Mouse (Mus musculus) CD4-positive, CD25-positive, alpha-beta regulatory T cell, adult 2 months (primary cell): Measurements from ENCODE around the gene Gm11237.
"Not testable (repeated sequence)": the region's sequence is repeated elsewhere in the genome, so short reads cannot be mapped to it uniquely, and the experiment has no call there.

Experiments used
- DNase-seq: peaks from one replicate; pipeline ENCODE4 v3.0.0-alpha.2; 2012; ENCODE audit warnings: low read depth, low spot score

Gm11237 gene

DNA sequence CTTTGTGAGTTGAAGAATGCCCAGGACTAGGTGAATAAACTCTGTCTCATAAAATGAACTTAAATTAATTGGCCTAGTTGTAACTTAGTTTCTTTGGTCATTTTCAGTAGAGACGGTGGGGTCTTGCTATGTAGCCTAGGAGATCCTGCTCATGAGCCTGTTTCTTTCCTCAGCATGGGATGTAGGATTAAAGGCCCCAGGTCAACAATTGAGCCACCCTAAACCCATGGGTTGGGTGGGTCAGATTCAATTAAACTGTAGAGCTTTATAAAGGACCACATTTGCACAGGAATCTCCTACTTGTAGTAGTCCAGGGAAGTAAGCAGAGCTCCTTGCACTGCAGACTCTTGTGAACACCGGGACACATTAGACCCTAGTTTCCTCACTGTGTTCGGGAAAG is at the start of gene Gm11237:
TSS of gene Gm11237 (plus strand) at position 301 of the 400 bp plus-strand sequence.
- not testable (repeated sequence) for DNase-seq

DNA sequence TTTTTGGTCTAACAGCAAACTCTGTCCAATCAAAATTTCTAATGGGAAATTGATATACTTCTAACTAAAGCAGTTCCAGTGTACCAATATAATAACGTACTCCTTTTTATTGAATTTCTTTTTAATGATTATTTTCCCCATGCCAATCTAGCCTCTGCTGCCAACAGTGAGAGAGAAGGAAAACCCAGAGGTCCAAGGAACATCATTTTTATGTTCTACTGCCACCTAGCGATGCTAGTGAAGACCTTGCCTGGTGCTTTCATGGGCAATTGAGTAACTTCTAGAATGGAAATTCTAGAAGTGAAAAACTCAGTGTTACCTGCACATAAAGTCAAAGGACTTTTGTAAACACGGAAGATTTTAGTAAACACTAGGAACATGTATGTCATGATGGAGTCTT is 23.5 kb upstream of the Gm11237 start:
- DNase-seq: no peak

DNA sequence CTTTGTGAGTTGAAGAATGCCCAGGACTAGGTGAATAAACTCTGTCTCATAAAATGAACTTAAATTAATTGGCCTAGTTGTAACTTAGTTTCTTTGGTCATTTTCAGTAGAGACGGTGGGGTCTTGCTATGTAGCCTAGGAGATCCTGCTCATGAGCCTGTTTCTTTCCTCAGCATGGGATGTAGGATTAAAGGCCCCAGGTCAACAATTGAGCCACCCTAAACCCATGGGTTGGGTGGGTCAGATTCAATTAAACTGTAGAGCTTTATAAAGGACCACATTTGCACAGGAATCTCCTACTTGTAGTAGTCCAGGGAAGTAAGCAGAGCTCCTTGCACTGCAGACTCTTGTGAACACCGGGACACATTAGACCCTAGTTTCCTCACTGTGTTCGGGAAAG is 15.2 kb upstream of the Gm11237 start, which contains the start of gene Gm11238:
TSS of gene Gm11238 (plus strand) at position 301 of the 400 bp plus-strand sequence.
- not testable (repeated sequence) for DNase-seq

DNA sequence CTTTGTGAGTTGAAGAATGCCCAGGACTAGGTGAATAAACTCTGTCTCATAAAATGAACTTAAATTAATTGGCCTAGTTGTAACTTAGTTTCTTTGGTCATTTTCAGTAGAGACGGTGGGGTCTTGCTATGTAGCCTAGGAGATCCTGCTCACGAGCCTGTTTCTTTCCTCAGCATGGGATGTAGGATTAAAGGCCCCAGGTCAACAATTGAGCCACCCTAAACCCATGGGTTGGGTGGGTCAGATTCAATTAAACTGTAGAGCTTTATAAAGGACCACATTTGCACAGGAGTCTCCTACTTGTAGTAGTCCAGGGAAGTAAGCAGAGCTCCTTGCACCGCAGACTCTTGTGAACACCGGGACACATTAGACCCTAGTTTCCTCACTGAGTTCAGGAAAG is 15.0 kb downstream of the Gm11237 start, which contains the start of gene Gm11236:
TSS of gene Gm11236 (plus strand) at position 301 of the 400 bp plus-strand sequence.
- not testable (repeated sequence) for DNase-seq

DNA sequence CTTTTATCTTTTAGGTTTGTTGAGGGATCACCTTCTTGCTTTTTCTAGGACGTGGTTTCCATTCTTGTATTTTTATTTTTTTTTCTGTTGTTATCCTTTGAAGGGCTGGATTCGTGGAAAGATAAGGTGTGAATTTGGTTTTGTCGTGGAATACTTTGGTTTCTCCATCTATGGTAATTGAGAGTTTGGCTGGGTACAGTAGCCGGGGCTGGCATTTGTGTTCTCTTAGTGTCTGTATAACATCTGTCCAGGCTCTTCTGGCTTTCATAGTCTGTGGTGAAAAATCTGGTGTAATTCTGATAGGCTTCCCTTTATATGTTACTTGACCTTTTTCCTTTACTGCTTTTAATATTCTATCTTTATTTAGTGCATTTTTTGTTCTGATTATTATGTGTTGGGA is 39.1 kb downstream of the Gm11237 start:
- not testable (repeated sequence) for DNase-seq

DNA sequence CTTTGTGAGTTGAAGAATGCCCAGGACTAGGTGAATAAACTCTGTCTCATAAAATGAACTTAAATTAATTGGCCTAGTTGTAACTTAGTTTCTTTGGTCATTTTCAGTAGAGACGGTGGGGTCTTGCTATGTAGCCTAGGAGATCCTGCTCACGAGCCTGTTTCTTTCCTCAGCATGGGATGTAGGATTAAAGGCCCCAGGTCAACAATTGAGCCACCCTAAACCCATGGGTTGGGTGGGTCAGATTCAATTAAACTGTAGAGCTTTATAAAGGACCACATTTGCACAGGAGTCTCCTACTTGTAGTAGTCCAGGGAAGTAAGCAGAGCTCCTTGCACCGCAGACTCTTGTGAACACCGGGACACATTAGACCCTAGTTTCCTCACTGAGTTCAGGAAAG is 45.3 kb downstream of the Gm11237 start, which contains the start of gene Gm11239:
TSS of gene Gm11239 (plus strand) at position 301 of the 400 bp plus-strand sequence.
- DNase-seq: not testable (repeated sequence)
